Mouse (Mus musculus) heart, postnatal 0 days (tissue): ENCODE results near the gene Irf2bp1.

Source experiments
- CTCF ChIP-seq: IDR thresholded peaks from 2 replicates; pipeline ENCODE4 v1.5.1; 2016; ENCODE audit warnings: antibody characterized with exemption, control low read depth, low read depth
- EP300 ChIP-seq: IDR thresholded peaks from 2 replicates; pipeline ENCODE4 v1.6.1; 2016; ENCODE audit warnings: antibody characterized with exemption, low read depth

DNA sequence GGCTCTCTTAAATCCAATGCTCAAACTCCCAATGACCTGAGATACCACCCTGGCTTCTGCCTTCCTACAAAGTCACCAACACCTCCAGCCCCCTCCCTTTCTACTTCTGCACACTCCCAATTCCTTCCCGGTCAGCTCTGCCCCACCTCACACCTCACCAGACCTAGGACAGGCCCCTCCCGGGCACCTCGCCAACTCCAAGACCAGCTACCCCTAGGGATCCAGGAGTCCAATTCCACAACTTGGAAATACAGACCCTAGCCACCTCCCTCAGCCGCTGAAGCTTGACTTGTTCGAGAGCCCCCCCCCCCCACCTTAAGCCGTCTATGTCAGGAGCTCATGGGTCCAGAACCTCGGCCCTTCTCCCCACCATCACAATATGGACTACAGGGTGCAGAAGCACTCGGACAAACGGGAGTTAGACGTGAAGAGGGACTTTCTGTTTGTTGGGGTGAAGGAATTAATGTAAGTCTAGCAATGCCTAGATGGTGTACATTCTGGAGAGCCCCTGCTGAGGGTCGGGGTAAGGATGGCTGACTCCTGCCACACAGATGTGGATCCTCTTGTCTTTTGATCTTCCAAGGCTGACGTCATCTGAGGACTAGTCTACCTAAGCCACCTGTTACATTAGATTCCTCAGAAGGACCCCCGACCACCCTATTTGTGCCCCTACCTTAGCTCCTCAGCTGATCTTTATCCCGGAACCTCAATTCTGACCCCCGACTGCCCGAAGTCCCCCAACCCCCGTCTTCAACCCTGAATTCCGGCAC is 18.5 kb downstream of the Irf2bp1 start:
- no peak for TF ChIP-seq EP300
- no peak for TF ChIP-seq CTCF
